Mouse (Mus musculus) testis, adult 2 months (tissue): ENCODE measurements at regions not wholly inside any gene's neighbourhood (a gene's known extent, or its start where the extent isn't known, plus 50 kb on each side); places are given as distances from the start of the nearest gene placed in this dataset.

Experiments used
- H3K27ac ChIP-seq: fragments of 200-500 bp; 2 replicates; pipeline ENCODE4 v1.5.1; 2012; ENCODE audit warnings: low read depth, low read length; ENCODE audit not compliant: control insufficient read depth, insufficient read depth
- H3K27me3 ChIP-seq: fragments of 200-500 bp; 2 replicates; pipeline ENCODE4 v1.6.1; 2012; ENCODE audit warnings: mild to moderate bottlenecking, low read length, moderate library complexity; ENCODE audit not compliant: control insufficient read depth, insufficient read depth
- H3K36me3 ChIP-seq: fragments of 200-500 bp; 2 replicates; pipeline ENCODE4 v1.6.1; 2012; ENCODE audit warnings: mild to moderate bottlenecking, low read length; ENCODE audit not compliant: control insufficient read depth, insufficient read depth
- H3K4me1 ChIP-seq: fragments of 200-500 bp; 2 replicates; pipeline ENCODE4 v1.6.1; 2012; ENCODE audit warnings: low read length; ENCODE audit not compliant: control insufficient read depth, insufficient read depth
- H3K4me3 ChIP-seq: fragments of 200-500 bp; 2 replicates; pipeline ENCODE4 v1.5.1; 2012; ENCODE audit warnings: low read depth, mild to moderate bottlenecking, low read length, moderate library complexity, mixed read lengths; ENCODE audit not compliant: control insufficient read depth
- CTCF ChIP-seq: fragments of 200-500 bp; IDR thresholded peaks from 2 replicates; pipeline ENCODE4 v1.5.1; 2012; ENCODE audit warnings: low read depth, mild to moderate bottlenecking, inconsistent platforms, low read length, moderate library complexity; ENCODE audit not compliant: control insufficient read depth, insufficient read depth, insufficient replicate concordance
- POLR2A ChIP-seq: fragments of 200-500 bp; IDR thresholded peaks from 2 replicates; pipeline ENCODE4 v1.6.1; 2012; ENCODE audit warnings: low read depth, mild to moderate bottlenecking, inconsistent platforms, low read length, moderate library complexity; ENCODE audit not compliant: control insufficient read depth

GRCm38 (mm10) chr11:89247991-89248390 is 54.1 kb downstream of the Nog start:
- TF ChIP-seq POLR2A = no peak
- TF ChIP-seq CTCF = no peak
- Histone ChIP-seq H3K27ac (no peak overlapping the region), H3K36me3 (no peaks in the 10 kb centered on the region), H3K4me1 (no peaks in the 10 kb centered on the region), H3K4me3 (no peak overlapping the region), H3K27me3 (no peaks in the 10 kb centered on the region)

DNA sequence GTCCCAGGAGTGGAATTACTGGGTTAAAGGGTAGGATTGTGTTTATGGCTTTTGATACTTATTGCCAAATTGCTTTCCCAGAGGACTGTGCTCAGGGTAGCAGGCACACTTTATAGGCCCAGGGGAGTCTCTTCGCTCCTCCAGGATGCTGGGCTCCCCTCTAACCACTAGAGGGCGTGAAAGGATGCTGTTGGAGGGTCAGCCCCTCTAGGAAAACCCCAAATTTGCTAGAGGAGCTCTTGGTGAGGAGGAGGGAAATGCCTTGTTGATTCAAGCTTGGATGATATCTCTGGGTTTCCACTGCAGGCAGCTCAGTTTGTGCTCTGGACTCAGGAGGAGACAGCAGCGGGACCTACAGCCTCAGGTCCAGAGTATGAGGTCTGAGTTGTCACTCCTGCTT is 58.8 kb downstream of the Nog start:
- H3K27ac ChIP-seq = no peak overlapping the region
- no peaks in the 10 kb centered on the region for H3K36me3 ChIP-seq
- no peak overlapping the region for H3K4me3 ChIP-seq
- no peaks in the 10 kb centered on the region for H3K27me3 ChIP-seq
- TF ChIP-seq CTCF = peak; percentile 55; the same call in 1 of the 2 replicates
- TF ChIP-seq POLR2A = no peak
- H3K4me1 ChIP-seq = no peaks in the 10 kb centered on the region

DNA sequence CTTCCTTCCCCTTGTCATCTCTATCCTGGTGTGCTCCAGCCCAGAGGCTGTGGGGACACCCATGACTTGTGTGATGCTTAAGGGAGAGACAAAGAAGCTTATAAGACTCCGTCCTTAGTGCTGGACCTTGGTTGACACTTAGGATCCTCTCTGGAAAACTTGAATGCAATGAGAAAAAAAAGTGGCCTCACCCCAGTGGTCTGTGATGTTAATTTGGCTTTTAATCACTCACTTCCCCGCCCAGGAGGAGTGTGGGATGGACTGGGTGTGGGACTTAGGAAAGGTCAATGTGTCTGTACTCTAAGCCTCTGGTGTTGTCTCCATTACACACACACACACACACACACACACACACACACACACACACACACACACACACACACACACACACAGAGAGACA is 60.0 kb downstream of the Nog start:
- Histone ChIP-seq H3K4me1 (no peaks in the 10 kb centered on the region), H3K27me3 (no peaks in the 10 kb centered on the region), H3K4me3 (no peak overlapping the region), H3K36me3 (no peaks in the 10 kb centered on the region), H3K27ac (no peak overlapping the region)
- no peak for TF ChIP-seq CTCF
- no peak for TF ChIP-seq POLR2A

GRCm38 (mm10) chr11:89239891-89240290 is 62.2 kb downstream of the Nog start:
- Histone ChIP-seq H3K4me1 (no peaks in the 10 kb centered on the region), H3K27ac (no peak overlapping the region), H3K4me3 (no peak overlapping the region), H3K36me3 (no peaks in the 10 kb centered on the region), H3K27me3 (no peaks in the 10 kb centered on the region)
- TF ChIP-seq POLR2A (no peak), CTCF (no peak)

GRCm38 (mm10) chr11:89236904-89237303 is 65.2 kb downstream of the Nog start:
- Histone ChIP-seq H3K27ac (no peak overlapping the region), H3K36me3 (no peaks in the 10 kb centered on the region), H3K4me1 (no peaks in the 10 kb centered on the region), H3K4me3 (no peak overlapping the region), H3K27me3 (no peaks in the 10 kb centered on the region)
- TF ChIP-seq CTCF = no peak
- no peak for TF ChIP-seq POLR2A

- no peak for TF ChIP-seq POLR2A
- no peak for TF ChIP-seq CTCF
- Histone ChIP-seq H3K4me3 (no peak overlapping the region), H3K27ac (no peak overlapping the region), H3K27me3 (no peaks in the 10 kb centered on the region), H3K4me1 (no peaks in the 10 kb centered on the region), H3K36me3 (no peaks in the 10 kb centered on the region)
Measured at GRCm38 (mm10) chr11:89232884-89233480, 69.2 kb downstream of the Nog start.

DNA sequence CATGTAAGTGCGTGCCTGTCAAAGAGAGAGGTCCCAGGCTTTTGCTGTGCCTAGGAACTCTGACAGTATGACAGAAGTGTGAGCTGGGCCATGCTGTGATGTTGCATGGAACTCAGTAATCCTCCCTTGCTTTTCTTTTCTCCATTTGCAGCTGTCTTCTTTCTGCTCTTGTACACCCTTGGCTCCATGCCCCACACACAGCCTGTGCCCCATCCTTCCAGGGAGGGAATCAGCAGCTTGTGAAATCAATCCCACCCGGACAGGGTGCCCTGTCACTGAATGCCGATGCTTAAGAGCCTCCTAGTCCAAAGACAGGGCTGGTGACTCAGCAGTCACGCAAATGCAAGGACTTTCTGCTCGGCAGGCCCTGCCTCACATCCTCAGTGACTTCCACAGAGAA is 72.4 kb downstream of the Nog start:
- Histone ChIP-seq H3K27me3 (no peaks in the 10 kb centered on the region), H3K4me1 (no peaks in the 10 kb centered on the region), H3K36me3 (no peaks in the 10 kb centered on the region), H3K27ac (no peak overlapping the region), H3K4me3 (no peak overlapping the region)
- TF ChIP-seq CTCF (no peak), POLR2A (no peak)

DNA sequence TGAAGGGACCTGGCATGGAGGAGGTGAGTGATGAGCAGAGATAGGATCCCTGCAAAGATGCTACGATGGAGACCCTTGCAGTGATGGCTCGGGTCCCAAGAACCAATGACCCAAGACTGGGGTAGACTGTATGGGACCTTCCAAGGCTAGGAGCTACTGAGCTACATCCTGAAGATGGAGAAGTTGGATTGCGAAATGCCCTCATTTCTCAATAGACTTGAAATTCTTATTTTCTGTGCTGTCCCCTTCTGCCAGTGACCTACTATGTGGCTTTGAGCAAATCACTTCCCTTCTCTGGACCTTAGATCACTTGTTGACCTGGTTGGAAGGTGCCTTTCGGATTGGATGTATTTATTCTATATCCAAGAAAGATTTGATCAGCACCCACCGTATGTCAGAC is 88.9 kb downstream of the Nog start:
- Histone ChIP-seq H3K4me3 (no peak overlapping the region), H3K27me3 (no peaks in the 10 kb centered on the region), H3K27ac (no peak overlapping the region), H3K36me3 (no peaks in the 10 kb centered on the region), H3K4me1 (no peaks in the 10 kb centered on the region)
- TF ChIP-seq POLR2A (no peak), CTCF (no peak)
